Mouse (Mus musculus) limb, embryonic 10.5 days (tissue): ENCODE data around the gene R3hdm4. TPM values are rescaled to one million over a fixed set of nuclear protein-coding genes. Genes with fewer than 3 reads are reported as not detected.

Experiments used
- DNase-seq: peaks from one replicate; pipeline ENCODE4 v3.0.0-alpha.2; 2017; ENCODE audit warnings: low spot score
- H3K27ac ChIP-seq: fragments of 300-500 bp; sonication (generic); 2 replicates; pipeline ENCODE4 v1.5.1; 2016; ENCODE audit warnings: mild to moderate bottlenecking
- H3K27me3 ChIP-seq: fragments of 300-500 bp; sonication (generic); 2 replicates; pipeline ENCODE4 v1.6.1; 2016; ENCODE audit warnings: low read depth, mild to moderate bottlenecking; ENCODE audit not compliant: poor library complexity, severe bottlenecking
- H3K36me3 ChIP-seq: fragments of 300-500 bp; sonication (generic); 2 replicates; pipeline ENCODE4 v1.6.1; 2016; ENCODE audit warnings: mild to moderate bottlenecking, moderate library complexity
- H3K4me1 ChIP-seq: fragments of 300-500 bp; sonication (generic); 2 replicates; pipeline ENCODE4 v1.6.1; 2016
- H3K4me3 ChIP-seq: fragments of 300-500 bp; sonication (generic); 2 replicates; pipeline ENCODE4 v1.5.1; 2016; ENCODE audit warnings: mild to moderate bottlenecking, moderate library complexity
- H3K9me3 ChIP-seq: fragments of 300-500 bp; sonication (generic); replicated peaks from 2 replicates; pipeline ENCODE4 v1.6.1; 2016; ENCODE audit warnings: mild to moderate bottlenecking
- WGBS: fragments of 180-500 bp; shearing (Covaris S2); methylation state at CpG from one replicate; pipeline ENCODE4 v1.1.7; 2016; 5-methylcytosine and 5-hydroxymethylcytosine counted together
- polyA plus RNA-seq: library from polyadenylated mRNA; unstranded; fragments of >200 nt; fragmentation: Nextera tagmentation; extraction: Ambion mirVana; gene quantifications from 2 replicates; pipeline ENCODE4 v1.2.1, GENCODE M21; 2016

Gene R3hdm4
- polyA plus RNA-seq, 1 experiment from 2014 or later: 143 TPM

- Histone ChIP-seq H3K36me3 (peaks cover 30% of the 10 kb centered on the region), H3K9me3 (no peaks in the 10 kb centered on the region), H3K27ac (peak overlapping the region; percentile 6), H3K27me3 (no peaks in the 10 kb centered on the region), H3K4me3 (peak overlapping the region; percentile 5; the same call in 1 of the 2 replicates), H3K4me1 (peaks cover 40% of the 10 kb centered on the region)
- 30% methylated on average over 4 of the region's 4 CpGs for WGBS
- no peak for DNase-seq
Measured at GRCm38 (mm10) chr10:79956643-79957154, 35.7 kb upstream of the R3hdm4 start.

GRCm38 (mm10) chr10:79955691-79956090 is 34.7 kb upstream of the R3hdm4 start:
- Histone ChIP-seq H3K4me1 (peaks cover 32% of the 10 kb centered on the region), H3K9me3 (no peaks in the 10 kb centered on the region), H3K27ac (peak overlapping the region; percentile 6; the same call in 1 of the 2 replicates), H3K4me3 (no peak overlapping the region), H3K27me3 (no peaks in the 10 kb centered on the region), H3K36me3 (peaks cover 32% of the 10 kb centered on the region)
- DNase-seq: no peak
- 74% methylated on average over 9 of the region's 9 CpGs for WGBS

- DNase-seq: no peak
- 88% methylated on average over 6 of the region's 6 CpGs for WGBS
- Histone ChIP-seq H3K9me3 (no peaks in the 10 kb centered on the region), H3K36me3 (peaks cover 50% of the 10 kb centered on the region), H3K4me1 (peaks cover 29% of the 10 kb centered on the region), H3K27ac (no peak overlapping the region), H3K4me3 (no peak overlapping the region), H3K27me3 (no peaks in the 10 kb centered on the region)
Measured at GRCm38 (mm10) chr10:79953946-79954345, 32.9 kb upstream of the R3hdm4 start.

- DNase-seq: no peak
- WGBS: 86% methylated on average over 18 of the region's 18 CpGs
- Histone ChIP-seq H3K27me3 (no peaks in the 10 kb centered on the region), H3K27ac (no peak overlapping the region), H3K36me3 (peaks cover 74% of the 10 kb centered on the region), H3K4me1 (peaks cover 27% of the 10 kb centered on the region), H3K4me3 (no peak overlapping the region), H3K9me3 (no peaks in the 10 kb centered on the region)
Measured at GRCm38 (mm10) chr10:79950661-79951060, 29.7 kb upstream of the R3hdm4 start.

GRCm38 (mm10) chr10:79949873-79950272 is 28.9 kb upstream of the R3hdm4 start:
- H3K4me1 ChIP-seq: peaks cover 30% of the 10 kb centered on the region
- 78% methylated on average over 4 of the region's 4 CpGs for WGBS
- H3K36me3 ChIP-seq: peaks cover 82% of the 10 kb centered on the region
- H3K9me3 ChIP-seq: no peaks in the 10 kb centered on the region
- H3K27ac ChIP-seq: no peak overlapping the region
- no peaks in the 10 kb centered on the region for H3K27me3 ChIP-seq
- H3K4me3 ChIP-seq: no peak overlapping the region
- DNase-seq: no peak

GRCm38 (mm10) chr10:79947502-79947901 is 26.5 kb upstream of the R3hdm4 start:
- peaks cover 78% of the 10 kb centered on the region for H3K36me3 ChIP-seq
- H3K27ac ChIP-seq: peak overlapping the region; percentile 85
- 75% methylated on average over 6 of the region's 6 CpGs for WGBS
- DNase-seq: no peak
- peak overlapping the region; percentile 2; the same call in 1 of the 2 replicates for H3K4me3 ChIP-seq
- H3K4me1 ChIP-seq: peaks cover 53% of the 10 kb centered on the region
- H3K9me3 ChIP-seq: no peaks in the 10 kb centered on the region
- no peaks in the 10 kb centered on the region for H3K27me3 ChIP-seq

GRCm38 (mm10) chr10:79946752-79947322 is 25.8 kb upstream of the R3hdm4 start:
- 10% methylated on average over 7 of the region's 7 CpGs for WGBS
- Histone ChIP-seq H3K27me3 (no peaks in the 10 kb centered on the region), H3K36me3 (peaks cover 79% of the 10 kb centered on the region), H3K9me3 (no peaks in the 10 kb centered on the region), H3K4me1 (peaks cover 53% of the 10 kb centered on the region), H3K4me3 (peak overlapping the region; percentile 26), H3K27ac (peak overlapping the region; percentile 85)
- no peak for DNase-seq

- Histone ChIP-seq H3K4me3 (peak overlapping the region; percentile 26), H3K27me3 (no peaks in the 10 kb centered on the region), H3K4me1 (peaks cover 59% of the 10 kb centered on the region), H3K9me3 (no peaks in the 10 kb centered on the region), H3K27ac (peak overlapping the region; percentile 85), H3K36me3 (peaks cover 79% of the 10 kb centered on the region)
- 19% methylated on average over 16 of the region's 16 CpGs for WGBS
- peak; percentile 77 for DNase-seq
Measured at GRCm38 (mm10) chr10:79945507-79946234, 24.7 kb upstream of the R3hdm4 start.

GRCm38 (mm10) chr10:79943471-79943901 is 22.5 kb upstream of the R3hdm4 start:
- Histone ChIP-seq H3K9me3 (no peaks in the 10 kb centered on the region), H3K36me3 (peaks cover 79% of the 10 kb centered on the region), H3K4me1 (peaks cover 79% of the 10 kb centered on the region), H3K27me3 (no peaks in the 10 kb centered on the region), H3K27ac (peak overlapping the region; percentile 85), H3K4me3 (no peak overlapping the region)
- no peak for DNase-seq
- WGBS: 80% methylated on average over 9 of the region's 9 CpGs

- DNase-seq: no peak
- Histone ChIP-seq H3K36me3 (peaks cover 80% of the 10 kb centered on the region), H3K27me3 (no peaks in the 10 kb centered on the region), H3K4me3 (no peak overlapping the region), H3K9me3 (no peaks in the 10 kb centered on the region), H3K27ac (peak overlapping the region; percentile 85; the same call in 1 of the 2 replicates), H3K4me1 (peaks cover 84% of the 10 kb centered on the region)
- 90% methylated on average over 1 of the region's 1 CpGs for WGBS
Measured at GRCm38 (mm10) chr10:79942988-79943387, 22.0 kb upstream of the R3hdm4 start.

- Histone ChIP-seq H3K36me3 (peaks cover 87% of the 10 kb centered on the region), H3K9me3 (no peaks in the 10 kb centered on the region), H3K4me1 (peaks cover 85% of the 10 kb centered on the region), H3K27ac (peak overlapping the region; percentile 1; the same call in 1 of the 2 replicates), H3K27me3 (no peaks in the 10 kb centered on the region), H3K4me3 (no peak overlapping the region)
- DNase-seq: no peak
- WGBS: 69% methylated on average over 7 of the region's 7 CpGs
Measured at GRCm38 (mm10) chr10:79940749-79941148, 19.7 kb upstream of the R3hdm4 start.

- peak overlapping the region; percentile 51; the same call in 1 of the 2 replicates for H3K27ac ChIP-seq
- no peak for DNase-seq
- H3K4me1 ChIP-seq: peaks cover 85% of the 10 kb centered on the region
- 63% methylated on average over 11 of the region's 11 CpGs for WGBS
- no peaks in the 10 kb centered on the region for H3K9me3 ChIP-seq
- no peaks in the 10 kb centered on the region for H3K27me3 ChIP-seq
- H3K4me3 ChIP-seq: no peak overlapping the region
- peaks cover 98% of the 10 kb centered on the region for H3K36me3 ChIP-seq
Measured at GRCm38 (mm10) chr10:79937775-79938526, 16.9 kb upstream of the R3hdm4 start.
